Mouse (Mus musculus) c-Kit-positive CD71-positive TER-119-positive erythroid progenitor cells, embryonic 14.5 days (primary cell): ENCODE results near the gene Pcyt1a.
"Not testable (repeated sequence)": the region's sequence is repeated elsewhere in the genome, so short reads cannot be mapped to it uniquely, and the experiment has no call there.

Experiments
- DNase-seq: peaks from one replicate; pipeline ENCODE4 v3.0.0-alpha.2; 2013; ENCODE audit warnings: low spot score

Pcyt1a gene

GRCm38 (mm10) chr16:32434066-32434465, 3.3 kb downstream of the Pcyt1a start:
- no peak for DNase-seq

DNA sequence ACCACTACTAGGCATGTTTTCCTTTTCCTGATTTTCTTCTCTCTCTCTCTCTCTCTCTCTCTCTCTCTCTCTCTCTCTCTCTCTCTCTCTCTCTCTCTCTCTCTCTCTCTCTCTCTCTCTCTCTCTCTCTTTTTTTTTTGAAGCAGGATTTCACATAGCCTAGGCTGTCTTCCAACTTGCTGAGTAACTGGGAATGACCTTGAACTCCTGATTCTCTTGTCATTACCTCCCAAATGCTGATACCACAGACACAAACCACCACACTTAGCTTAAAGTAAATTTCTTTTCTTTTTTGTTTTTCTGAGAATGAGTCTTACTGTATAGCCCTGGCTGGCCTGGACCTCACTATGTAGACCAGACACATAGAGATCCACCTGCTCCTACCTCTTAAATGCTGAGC, 4.0 kb downstream of the Pcyt1a start:
- no peak for DNase-seq

DNA sequence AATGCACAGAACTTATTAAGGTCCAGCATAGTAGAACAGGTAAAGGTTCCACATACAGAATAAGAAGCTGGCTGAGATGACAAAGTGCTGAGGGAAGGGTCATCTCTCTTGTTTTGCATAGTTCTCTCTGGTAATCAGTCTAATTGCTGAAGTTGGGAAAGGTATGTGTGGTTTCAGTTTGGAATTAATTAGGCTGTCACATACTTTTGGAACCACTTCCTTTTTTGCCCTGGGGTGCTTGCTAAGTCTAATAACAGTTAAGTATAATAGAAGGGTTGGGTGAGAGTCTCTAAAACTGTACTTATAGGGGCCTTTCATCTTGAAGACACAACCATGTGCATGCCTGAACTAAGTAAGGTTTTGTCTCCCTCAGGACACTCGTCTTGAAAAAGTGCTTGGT, 5.9 kb downstream of the Pcyt1a start:
- no peak for DNase-seq

DNA sequence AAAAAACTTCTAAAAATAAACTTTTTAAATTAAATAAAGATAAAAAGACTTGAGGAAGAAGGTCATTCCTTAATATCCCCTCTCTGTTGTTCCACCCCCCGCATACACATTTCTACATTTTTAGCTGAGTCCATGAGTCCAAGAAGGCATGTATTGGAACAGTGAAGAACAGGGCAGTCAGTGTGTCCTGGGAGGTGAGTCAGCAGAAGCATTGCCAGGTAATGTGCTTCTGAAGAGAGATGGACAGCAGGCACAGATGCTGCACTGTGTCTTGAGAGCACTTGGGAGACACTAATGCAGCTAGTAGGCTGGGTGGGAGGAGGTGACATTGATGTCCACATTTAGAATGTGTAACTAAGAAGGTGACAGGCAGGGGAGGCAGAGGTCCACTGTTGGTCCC, 6.5 kb downstream of the Pcyt1a start:
- no peak for DNase-seq

DNA sequence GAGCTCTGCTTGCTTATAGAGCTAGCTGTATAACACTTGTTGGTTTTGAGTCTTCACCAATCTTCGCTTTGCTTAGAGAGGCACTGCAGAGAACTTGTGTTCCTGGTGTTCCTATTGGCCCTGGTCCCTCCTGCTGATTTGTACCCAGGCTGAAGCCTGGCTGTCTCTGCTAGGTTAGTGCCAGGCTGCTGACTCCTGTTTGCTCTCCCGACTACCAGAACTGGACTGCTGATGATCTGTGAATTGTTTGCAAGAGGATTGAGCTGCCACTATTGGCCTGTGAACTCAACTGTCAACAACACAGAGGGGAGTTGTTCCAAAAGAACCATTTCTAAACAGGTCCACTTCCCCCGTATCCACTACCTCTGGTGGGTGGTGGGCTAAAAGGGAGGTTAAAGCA, 10.7 kb downstream of the Pcyt1a start:
- DNase-seq = no peak

- not testable (repeated sequence) for DNase-seq
Observed at GRCm38 (mm10) chr16:32444615-32445014, 13.9 kb downstream of the Pcyt1a start.

- DNase-seq = no peak
Observed at GRCm38 (mm10) chr16:32445558-32445957, 14.8 kb downstream of the Pcyt1a start.

- DNase-seq = no peak
Observed at GRCm38 (mm10) chr16:32446563-32447138, 15.9 kb downstream of the Pcyt1a start.

- peak; percentile 82 for DNase-seq
Observed at GRCm38 (mm10) chr16:32449665-32450064, 18.9 kb downstream of the Pcyt1a start.

- DNase-seq = no peak
Observed at GRCm38 (mm10) chr16:32450133-32450532, 19.4 kb downstream of the Pcyt1a start.

GRCm38 (mm10) chr16:32453102-32453501, 22.4 kb downstream of the Pcyt1a start:
- no peak for DNase-seq

- DNase-seq = no peak
Observed at GRCm38 (mm10) chr16:32454646-32455045, 23.9 kb downstream of the Pcyt1a start.

DNA sequence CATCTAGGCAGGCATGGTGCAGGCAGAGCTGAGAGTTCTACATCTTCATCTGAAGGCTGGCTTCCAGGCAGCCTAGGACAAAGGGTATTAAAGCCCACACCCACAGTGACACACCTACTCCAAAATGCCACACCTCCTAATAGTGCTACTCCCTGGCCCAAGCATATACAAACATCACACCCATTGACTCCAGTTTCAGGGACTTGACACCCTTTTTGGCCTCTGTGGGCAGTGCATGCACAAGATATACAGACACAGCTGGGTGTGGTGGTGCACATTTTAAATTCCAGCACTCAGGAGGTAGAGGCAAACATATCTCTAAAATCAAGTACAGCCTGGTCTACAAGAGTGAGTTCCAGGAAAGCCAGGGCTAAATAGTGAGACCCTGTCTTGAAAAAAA, 25.4 kb downstream of the Pcyt1a start:
- peak; percentile 51 for DNase-seq

- DNase-seq = no peak
Observed at GRCm38 (mm10) chr16:32456761-32457160, 26.0 kb downstream of the Pcyt1a start.

DNA sequence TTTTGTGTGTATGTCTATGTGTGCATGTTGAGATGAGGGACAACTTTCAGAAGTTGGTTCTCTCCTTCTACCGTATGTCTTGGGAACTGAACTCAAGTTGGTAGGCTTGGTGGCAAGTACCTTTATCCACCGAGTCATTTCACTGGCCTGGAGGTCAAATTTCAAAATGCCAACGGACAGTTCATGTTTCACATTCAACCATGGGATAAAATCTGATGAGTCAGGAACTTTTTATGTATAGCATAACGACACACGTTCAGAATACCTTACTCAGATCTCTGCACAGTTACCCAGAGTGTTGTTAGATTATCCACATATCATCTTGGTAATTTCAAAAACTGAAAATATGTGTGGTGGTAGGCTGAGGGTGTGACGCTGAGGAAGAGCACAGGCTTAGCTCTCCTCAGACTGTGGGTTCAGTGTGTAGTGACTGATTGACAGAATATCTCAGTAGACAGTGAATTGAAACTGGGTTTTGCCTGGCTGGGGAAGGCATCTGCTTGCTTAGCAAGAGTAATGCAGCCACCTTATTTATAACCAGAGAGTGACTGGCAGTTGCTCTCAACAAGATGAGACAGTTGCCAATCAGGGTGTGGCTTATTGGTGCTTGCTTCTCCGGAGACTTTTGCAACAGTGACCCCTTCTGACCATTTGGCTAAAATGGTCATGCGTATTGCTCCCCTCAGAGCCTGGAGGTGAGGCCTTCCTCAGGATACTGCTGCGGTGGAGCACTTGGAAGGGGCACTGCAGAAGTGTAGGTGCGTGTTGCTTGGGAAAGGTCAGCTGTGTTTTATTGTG, 27.1 kb downstream of the Pcyt1a start:
- peak; percentile 80 for DNase-seq

GRCm38 (mm10) chr16:32460518-32460917, 29.8 kb downstream of the Pcyt1a start:
- DNase-seq = no peak

- DNase-seq = no peak
Observed at GRCm38 (mm10) chr16:32461713-32462112, 31.0 kb downstream of the Pcyt1a start.

DNA sequence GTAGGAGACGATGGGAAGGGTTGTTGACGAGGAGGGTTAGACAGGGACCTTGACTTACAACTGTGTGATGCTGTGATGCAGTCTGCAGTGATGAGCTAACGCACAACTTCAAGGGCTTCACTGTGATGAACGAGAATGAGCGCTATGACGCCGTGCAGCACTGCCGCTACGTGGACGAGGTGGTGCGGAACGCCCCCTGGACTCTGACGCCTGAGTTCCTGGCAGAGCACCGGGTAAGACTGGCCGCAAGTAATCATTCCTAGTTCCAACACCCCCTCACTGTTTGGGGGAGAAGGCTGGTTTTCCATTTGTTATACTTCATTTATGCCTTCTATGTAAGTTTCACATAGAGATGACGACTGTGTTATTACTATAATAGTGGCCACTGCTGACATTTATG, 32.2 kb downstream of the Pcyt1a start:
- DNase-seq = no peak

DNA sequence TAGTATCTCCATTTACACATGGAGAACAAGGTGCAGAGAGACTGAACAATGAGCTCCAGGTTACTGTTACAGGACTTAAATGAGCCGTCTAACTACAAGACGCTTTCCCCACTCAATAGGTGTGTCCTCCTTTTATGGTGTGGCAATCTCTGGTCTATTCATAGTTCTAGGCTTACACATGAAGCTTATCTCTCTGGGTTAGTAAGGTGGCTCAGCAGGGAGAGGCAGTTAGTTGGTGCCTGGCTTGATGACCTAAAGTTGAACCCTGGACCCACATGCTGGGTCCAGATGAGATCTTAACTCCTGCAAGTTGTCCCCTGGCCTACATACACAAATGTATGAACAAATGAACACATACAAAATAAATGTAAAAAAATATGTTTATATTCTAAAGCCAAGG, 32.7 kb downstream of the Pcyt1a start:
- no peak for DNase-seq

GRCm38 (mm10) chr16:32464908-32465307, 34.2 kb downstream of the Pcyt1a start:
- DNase-seq = no peak

DNA sequence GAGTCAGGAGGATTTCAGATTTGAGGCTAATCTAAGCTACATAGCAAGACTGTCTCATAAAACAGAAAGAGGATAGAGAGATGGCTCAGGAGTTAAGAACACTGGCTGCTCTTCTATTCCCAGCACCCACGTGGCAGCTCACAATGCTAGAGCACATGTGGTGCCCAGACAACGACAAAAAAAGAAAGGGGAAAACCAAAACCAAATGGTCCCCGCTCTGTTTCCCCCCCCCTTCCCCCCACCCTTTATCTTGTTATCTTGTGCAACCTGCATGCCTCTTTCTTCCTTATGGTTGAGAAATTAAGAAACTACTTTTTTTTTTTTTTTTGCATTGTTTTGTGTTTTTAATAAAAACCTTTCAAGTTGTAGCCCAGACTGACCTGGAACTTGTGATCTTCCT, 37.8 kb downstream of the Pcyt1a start:
- no peak for DNase-seq

DNA sequence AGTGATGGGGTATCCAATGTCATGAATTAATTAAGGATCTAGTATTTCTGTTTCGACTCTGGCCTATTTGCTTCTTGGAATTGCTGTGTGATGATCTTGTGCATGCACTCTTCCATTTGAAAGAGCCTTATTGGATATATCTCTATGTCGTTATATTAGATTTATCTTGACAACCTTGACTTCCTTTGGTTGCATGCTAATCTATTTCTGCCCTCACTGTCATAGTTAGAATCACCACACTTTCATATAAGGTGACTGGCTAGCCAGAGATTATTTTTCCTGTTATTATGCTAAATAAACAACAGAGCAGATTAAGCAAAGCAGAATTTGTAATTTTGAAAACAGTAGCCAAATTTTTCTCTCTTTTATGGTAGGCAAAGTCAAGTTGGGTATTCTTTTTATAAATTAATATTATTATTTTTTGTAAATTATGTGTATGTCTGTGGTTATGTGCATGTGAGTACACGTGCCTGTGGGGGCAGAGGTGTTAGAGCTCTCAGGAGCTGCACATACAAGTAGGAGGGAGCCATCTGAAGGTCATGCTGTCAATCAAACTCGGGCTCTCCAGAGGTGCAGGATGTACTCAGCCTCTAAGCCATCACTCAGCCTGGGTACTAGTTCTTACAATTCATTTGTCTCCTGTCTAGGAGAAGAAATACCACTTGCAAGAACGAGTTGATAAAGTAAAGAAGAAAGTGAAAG, 38.8 kb downstream of the Pcyt1a start:
- DNase-seq = no peak
